Mouse (Mus musculus) heart, embryonic 15.5 days (tissue): ENCODE results near the gene Tmem163. TPM values are rescaled to one million over a fixed set of nuclear protein-coding genes. Genes with fewer than 3 reads are reported as not detected.

Experiments
- ATAC-seq: fragments of 200-750 bp; cut with Nextera tagmentation; replicated peaks from 2 replicates; pipeline ENCODE4 v1.8.0; 2017; ENCODE audit warnings: low read depth, moderate TSS enrichment; ENCODE audit not compliant: insufficient number of reproducible peaks, insufficient read depth, low FRiP score
- H3K27ac ChIP-seq: fragments of 300-500 bp; sonication (generic); 2 replicates; pipeline ENCODE4 v1.5.1; 2015; ENCODE audit warnings: mild to moderate bottlenecking, inconsistent platforms
- H3K27me3 ChIP-seq: fragments of 300-500 bp; sonication (generic); 2 replicates; pipeline ENCODE4 v1.6.1; 2015; ENCODE audit warnings: inconsistent platforms
- H3K36me3 ChIP-seq: fragments of 300-500 bp; sonication (generic); 2 replicates; pipeline ENCODE4 v1.6.1; 2015; ENCODE audit warnings: mild to moderate bottlenecking, inconsistent platforms
- H3K4me1 ChIP-seq: fragments of 300-500 bp; sonication (generic); replicated peaks from 2 replicates; pipeline ENCODE4 v1.6.1; 2015; ENCODE audit warnings: inconsistent platforms
- H3K4me2 ChIP-seq: fragments of 300-500 bp; sonication (generic); 2 replicates; pipeline ENCODE4 v1.6.1; 2015; ENCODE audit warnings: inconsistent platforms, mild to moderate bottlenecking, moderate library complexity
- H3K4me3 ChIP-seq: fragments of 300-500 bp; sonication (generic); 2 replicates; pipeline ENCODE4 v1.5.1; 2015; ENCODE audit warnings: mild to moderate bottlenecking, inconsistent platforms
- H3K9ac ChIP-seq: fragments of 300-500 bp; sonication (generic); 2 replicates; pipeline ENCODE4 v1.6.1; 2015; ENCODE audit warnings: mild to moderate bottlenecking, inconsistent platforms
- H3K9me3 ChIP-seq: fragments of 300-500 bp; sonication (generic); replicated peaks from 2 replicates; pipeline ENCODE4 v1.6.1; 2016; ENCODE audit warnings: inconsistent platforms
- WGBS: fragments of 180-500 bp; shearing (Covaris S2); methylation state at CpG from one replicate; pipeline ENCODE4 v1.1.7; 2015; ENCODE audit warnings: mixed read lengths; 5-methylcytosine and 5-hydroxymethylcytosine counted together
- polyA plus RNA-seq: library from polyadenylated mRNA; unstranded; fragments of >200 nt; fragmentation: Nextera tagmentation; extraction: Ambion mirVana; gene quantifications from 2 replicates; pipeline ENCODE4 v1.2.1, GENCODE M21; 2015

Gene Tmem163
- polyA plus RNA-seq, 1 experiment from 2014 or later = 12.5 TPM

DNA sequence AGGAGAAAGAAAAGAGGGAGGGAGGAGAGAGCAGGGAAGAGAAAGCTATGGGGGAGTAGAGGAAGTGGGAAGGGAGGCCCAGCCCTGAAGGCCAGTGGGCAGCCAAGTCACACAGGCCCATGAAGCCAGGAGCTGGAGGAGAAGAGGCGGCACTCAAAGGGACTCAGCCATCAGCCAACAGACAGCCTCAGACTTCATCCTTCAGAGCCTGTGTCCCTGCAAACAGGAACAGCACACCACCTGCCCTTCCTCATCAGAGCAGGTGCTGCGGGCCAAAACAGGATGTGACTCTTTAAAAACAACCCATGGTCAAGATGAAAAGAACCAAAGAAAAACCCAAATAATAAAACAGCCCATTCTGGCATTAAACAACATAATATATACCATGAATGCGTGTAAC lies 165.7 kb downstream of the Tmem163 start:
- 76% methylated on average over 3 of the region's 3 CpGs for WGBS
- peaks cover 7% of the 10 kb centered on the region; the same call in 1 of the 2 replicates for H3K4me1 ChIP-seq
- H3K36me3 ChIP-seq = no peaks in the 10 kb centered on the region
- H3K4me2 ChIP-seq = no peak overlapping the region
- H3K4me3 ChIP-seq = no peak overlapping the region
- no peaks in the 10 kb centered on the region; the same call in 1 of the 2 replicates for H3K9me3 ChIP-seq
- no peak for ATAC-seq
- no peak overlapping the region for H3K27ac ChIP-seq
- H3K27me3 ChIP-seq = no peaks in the 10 kb centered on the region
- H3K9ac ChIP-seq = no peak overlapping the region

DNA sequence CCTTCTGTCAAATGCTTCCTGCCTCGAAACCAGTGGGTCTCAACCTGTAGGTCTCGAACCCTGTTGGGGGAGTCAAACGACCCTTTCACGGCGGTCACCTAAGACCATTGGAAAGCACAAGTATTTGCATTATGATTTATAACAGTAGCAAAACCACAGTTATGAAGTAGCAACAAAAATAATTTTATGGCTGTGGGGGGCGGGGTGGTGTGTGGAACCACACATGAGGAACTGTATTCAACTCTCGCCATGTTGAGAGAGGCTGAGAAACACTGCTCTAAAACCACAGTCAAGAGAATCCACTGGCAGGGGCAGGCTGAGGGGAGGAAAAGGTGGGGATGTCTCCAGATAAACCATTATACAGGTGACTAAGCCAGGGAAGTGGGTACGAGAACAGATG lies 166.2 kb downstream of the Tmem163 start:
- no peak overlapping the region for H3K4me3 ChIP-seq
- ATAC-seq = no peak
- H3K9me3 ChIP-seq = no peaks in the 10 kb centered on the region; the same call in 1 of the 2 replicates
- H3K9ac ChIP-seq = no peak overlapping the region
- H3K4me2 ChIP-seq = no peak overlapping the region
- no peaks in the 10 kb centered on the region for H3K27me3 ChIP-seq
- H3K27ac ChIP-seq = no peak overlapping the region
- 79% methylated on average over 8 of the region's 8 CpGs for WGBS
- H3K36me3 ChIP-seq = no peaks in the 10 kb centered on the region
- H3K4me1 ChIP-seq = peaks cover 7% of the 10 kb centered on the region; the same call in 1 of the 2 replicates

DNA sequence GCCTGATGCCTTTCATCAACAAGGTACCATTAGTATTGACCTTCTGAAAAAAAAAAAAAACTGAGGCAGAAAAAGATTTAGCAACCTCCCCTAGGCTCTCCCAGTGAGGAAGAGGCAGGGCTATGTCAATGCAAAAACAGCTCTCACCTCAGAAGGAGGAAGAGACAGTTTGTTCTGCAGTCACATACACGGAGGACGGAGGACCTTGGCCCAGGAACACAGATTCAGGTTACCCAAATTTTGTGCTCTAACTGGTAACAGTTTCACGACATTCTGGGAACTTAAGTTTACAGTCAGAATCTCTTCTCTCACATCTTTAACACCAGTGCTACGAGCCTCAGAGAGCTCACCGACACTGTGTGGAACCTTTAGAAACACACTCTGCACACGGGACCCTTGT lies 166.6 kb downstream of the Tmem163 start:
- H3K27me3 ChIP-seq = no peaks in the 10 kb centered on the region
- no peaks in the 10 kb centered on the region; the same call in 1 of the 2 replicates for H3K9me3 ChIP-seq
- H3K9ac ChIP-seq = no peak overlapping the region
- 68% methylated on average over 6 of the region's 6 CpGs for WGBS
- no peak overlapping the region for H3K4me2 ChIP-seq
- no peak overlapping the region for H3K4me3 ChIP-seq
- H3K4me1 ChIP-seq = peaks cover 7% of the 10 kb centered on the region; the same call in 1 of the 2 replicates
- ATAC-seq = no peak
- no peaks in the 10 kb centered on the region for H3K36me3 ChIP-seq
- H3K27ac ChIP-seq = no peak overlapping the region

DNA sequence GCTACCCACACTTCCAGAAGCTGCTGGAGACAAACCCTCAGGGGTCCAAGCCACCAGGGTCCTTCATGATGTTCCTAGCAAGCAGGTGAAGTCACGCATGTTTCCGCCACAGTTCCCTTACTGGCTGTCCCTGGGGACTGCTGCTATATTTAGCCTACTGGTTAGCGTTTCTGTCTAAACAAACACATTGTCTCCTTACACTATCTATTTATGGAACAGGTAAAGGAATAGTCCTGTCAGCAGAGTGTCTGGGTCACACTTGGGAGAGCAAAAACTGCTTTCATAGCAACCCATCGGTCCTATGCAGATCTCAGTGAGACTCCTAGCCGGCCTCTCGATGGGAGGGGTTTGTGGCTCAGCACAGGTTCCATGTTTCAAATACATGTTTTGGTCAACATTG lies 168.0 kb downstream of the Tmem163 start:
- H3K4me2 ChIP-seq = no peak overlapping the region
- H3K27ac ChIP-seq = peak overlapping the region; percentile 50
- ATAC-seq = peak; percentile 47; the same call in 1 of the 2 replicates
- no peaks in the 10 kb centered on the region for H3K36me3 ChIP-seq
- H3K4me3 ChIP-seq = no peak overlapping the region
- no peaks in the 10 kb centered on the region for H3K27me3 ChIP-seq
- H3K4me1 ChIP-seq = peaks cover 7% of the 10 kb centered on the region; the same call in 1 of the 2 replicates
- no peak overlapping the region for H3K9ac ChIP-seq
- no peaks in the 10 kb centered on the region; the same call in 1 of the 2 replicates for H3K9me3 ChIP-seq
- WGBS = 46% methylated on average over 6 of the region's 6 CpGs

- H3K27me3 ChIP-seq = no peaks in the 10 kb centered on the region
- H3K4me2 ChIP-seq = no peak overlapping the region
- no peaks in the 10 kb centered on the region for H3K36me3 ChIP-seq
- H3K9me3 ChIP-seq = no peaks in the 10 kb centered on the region
- no peak for ATAC-seq
- no peak overlapping the region for H3K9ac ChIP-seq
- peaks cover 7% of the 10 kb centered on the region; the same call in 1 of the 2 replicates for H3K4me1 ChIP-seq
- 88% methylated on average over 8 of the region's 8 CpGs for WGBS
- no peak overlapping the region for H3K4me3 ChIP-seq
- no peak overlapping the region for H3K27ac ChIP-seq
Observed at GRCm38 (mm10) chr1:127508921-127509320, 170.4 kb downstream of the Tmem163 start.

DNA sequence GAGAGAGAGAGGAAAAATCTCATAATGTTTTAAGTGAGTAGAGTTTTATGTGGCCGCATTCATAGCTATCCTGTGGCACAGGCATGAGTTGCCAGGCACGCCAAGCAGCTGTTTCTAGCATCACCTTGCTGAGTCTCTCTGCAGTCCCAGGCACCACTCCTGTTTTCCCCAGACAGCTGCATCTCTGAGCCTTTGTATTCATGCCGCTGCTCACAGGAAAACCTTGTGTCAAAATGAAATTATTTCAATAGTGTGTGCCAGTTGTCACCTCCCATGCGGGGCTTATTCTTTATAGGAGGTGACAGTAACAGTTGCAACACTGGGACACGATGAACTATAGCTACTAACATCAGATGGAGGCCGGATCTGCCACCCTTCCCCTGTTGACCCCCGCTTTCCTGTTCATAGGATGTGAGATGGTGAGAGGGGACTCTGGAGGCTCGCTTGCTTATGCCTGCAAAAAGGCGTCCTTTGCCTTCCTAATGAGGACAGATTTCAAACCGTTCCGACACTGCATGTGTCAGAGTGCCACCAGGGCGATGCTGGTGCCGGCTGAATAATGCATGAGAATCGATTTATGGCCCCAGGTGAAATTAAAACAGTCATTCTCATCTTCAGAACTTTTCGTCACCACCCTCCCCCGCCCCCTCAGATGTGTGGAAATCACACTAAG lies 171.1 kb downstream of the Tmem163 start:
- H3K9me3 ChIP-seq = no peaks in the 10 kb centered on the region
- H3K27ac ChIP-seq = no peak overlapping the region
- no peak for ATAC-seq
- H3K4me2 ChIP-seq = no peak overlapping the region
- H3K36me3 ChIP-seq = no peaks in the 10 kb centered on the region
- H3K4me3 ChIP-seq = no peak overlapping the region
- H3K4me1 ChIP-seq = peaks cover 7% of the 10 kb centered on the region; the same call in 1 of the 2 replicates
- no peaks in the 10 kb centered on the region for H3K27me3 ChIP-seq
- H3K9ac ChIP-seq = no peak overlapping the region
- 77% methylated on average over 16 of the region's 16 CpGs for WGBS

- Histone ChIP-seq H3K9me3 (no peaks in the 10 kb centered on the region), H3K4me2 (no peak overlapping the region), H3K4me3 (no peak overlapping the region), H3K36me3 (no peaks in the 10 kb centered on the region), H3K27ac (no peak overlapping the region), H3K9ac (no peak overlapping the region), H3K27me3 (no peaks in the 10 kb centered on the region), H3K4me1 (peaks cover 7% of the 10 kb centered on the region; the same call in 1 of the 2 replicates)
- no peak for ATAC-seq
- WGBS = 88% methylated on average over 10 of the region's 10 CpGs
Observed at GRCm38 (mm10) chr1:127507042-127507650, 172.2 kb downstream of the Tmem163 start.

- ATAC-seq = no peak
Observed at GRCm38 (mm10) chr1:127500701-127501100, 178.6 kb downstream of the Tmem163 start.

GRCm38 (mm10) chr1:127500219-127500618 lies 179.1 kb downstream of the Tmem163 start:
- H3K4me3 ChIP-seq = no peak overlapping the region
- no peak for ATAC-seq
- H3K36me3 ChIP-seq = no peaks in the 10 kb centered on the region
- no peaks in the 10 kb centered on the region for H3K9me3 ChIP-seq
- 6% methylated on average over 8 of the region's 8 CpGs for WGBS
- no peaks in the 10 kb centered on the region for H3K27me3 ChIP-seq
- H3K9ac ChIP-seq = no peak overlapping the region
- H3K4me1 ChIP-seq = no peaks in the 10 kb centered on the region
- H3K27ac ChIP-seq = no peak overlapping the region
- H3K4me2 ChIP-seq = no peak overlapping the region

More at GRCm38 (mm10) chr1:127500701-127501100, 178.6 kb downstream of the Tmem163 start:
- no peak overlapping the region for H3K4me3 ChIP-seq
- no peaks in the 10 kb centered on the region for H3K27me3 ChIP-seq
- H3K4me2 ChIP-seq = no peak overlapping the region
- H3K27ac ChIP-seq = no peak overlapping the region
- no peak overlapping the region for H3K9ac ChIP-seq
- H3K9me3 ChIP-seq = no peaks in the 10 kb centered on the region
- H3K36me3 ChIP-seq = no peaks in the 10 kb centered on the region
- no peaks in the 10 kb centered on the region for H3K4me1 ChIP-seq
- 52% methylated on average over 17 of the region's 17 CpGs for WGBS

GRCm38 (mm10) chr1:127498746-127499145 lies 180.6 kb downstream of the Tmem163 start:
- Histone ChIP-seq H3K4me2 (no peak overlapping the region), H3K36me3 (no peaks in the 10 kb centered on the region), H3K4me3 (no peak overlapping the region), H3K4me1 (no peaks in the 10 kb centered on the region), H3K9ac (no peak overlapping the region), H3K27ac (no peak overlapping the region), H3K9me3 (no peaks in the 10 kb centered on the region), H3K27me3 (no peaks in the 10 kb centered on the region)
- ATAC-seq = no peak
- 25% methylated on average over 9 of the region's 9 CpGs for WGBS

DNA sequence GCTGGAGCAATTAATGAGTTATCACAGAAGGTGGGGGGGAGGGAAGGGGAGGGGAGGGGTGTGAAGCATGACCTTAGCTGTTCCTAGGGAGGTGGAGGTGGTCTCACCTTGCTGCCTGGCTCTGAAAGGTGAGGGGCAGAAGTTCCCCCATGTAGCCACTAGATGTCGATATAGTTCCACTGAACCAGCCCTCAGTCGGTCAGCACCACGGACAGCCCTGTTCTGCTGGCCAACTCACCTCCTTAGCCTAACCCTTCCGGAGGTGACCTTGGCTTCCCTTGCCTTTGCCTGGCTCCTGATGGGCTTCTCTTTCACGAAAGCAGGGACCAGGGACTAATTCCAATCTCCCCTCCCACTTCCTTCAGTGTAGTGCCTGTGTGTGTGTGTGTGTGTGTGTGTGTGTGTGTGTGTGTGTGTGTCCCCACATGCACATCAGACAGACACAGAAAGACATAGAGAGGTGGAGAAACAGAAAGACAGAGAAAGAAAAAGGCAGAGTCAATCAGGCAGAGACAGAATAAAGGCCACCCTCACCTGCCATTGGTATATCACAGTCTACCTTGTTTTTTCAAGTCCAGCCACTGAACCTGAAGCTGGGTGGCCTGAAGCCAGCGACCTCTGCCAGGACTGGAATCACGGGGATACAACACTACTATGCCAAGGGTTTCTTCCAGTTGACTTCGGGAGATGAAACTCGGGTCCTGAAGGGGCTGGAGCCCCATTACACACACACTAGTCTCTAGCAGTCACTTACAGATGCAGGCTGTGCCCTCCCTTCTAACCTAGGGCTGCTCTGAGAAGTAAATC lies 182.4 kb downstream of the Tmem163 start:
- no peak overlapping the region for H3K4me3 ChIP-seq

More for the DNA sequence above, 182.4 kb downstream of the Tmem163 start:
- 30% methylated on average over 9 of the region's 9 CpGs for WGBS
- Histone ChIP-seq H3K27ac (no peak overlapping the region), H3K36me3 (no peaks in the 10 kb centered on the region), H3K9me3 (no peaks in the 10 kb centered on the region), H3K27me3 (no peaks in the 10 kb centered on the region), H3K4me1 (no peaks in the 10 kb centered on the region), H3K4me2 (no peak overlapping the region), H3K9ac (no peak overlapping the region)
- peak; percentile 42; the same call in 1 of the 2 replicates for ATAC-seq
